Mouse (Mus musculus): ENCODE data around the gene Polr2m. TPM values are rescaled to one million over a fixed set of nuclear protein-coding genes. Genes with fewer than 3 reads are reported as not detected.
A peak's percentile ranks its signal among the peaks of the same experiment; 100 is the strongest.

The Polr2m gene
- polyA plus RNA-seq (2014; fragmentation: Nextera tagmentation; extraction: Ambion mirVana): 316 and 328 TPM in 2 replicates

- ATAC-seq (ENCODE audit: insufficient number of reproducible peaks, insufficient read depth, low FRiP score, low read depth): peak; percentile 94
- Histone ChIP-seq H3K27me3 (ENCODE audit: control insufficient read depth, insufficient read depth, low read length) (no peaks in the 10 kb centered on the region), H3K9ac (replicated peaks; ENCODE audit: low read depth, low read length) (peak within 1 kb of the TSS; percentile 100), H3K9me3 (ENCODE audit: control insufficient read depth, low read depth, low read length) (no peaks in the 10 kb centered on the region), H3K36me3 (ENCODE audit: control insufficient read depth, insufficient read depth, low read length) (peaks cover 29% of the 10 kb centered on the region), H3K4me1 (ENCODE audit: control insufficient read depth, insufficient read depth, low read length) (peaks cover 5% of the 10 kb centered on the region; the same call in 1 of the 2 replicates), H3K4me3 (ENCODE audit: low read depth, low read length) (peak within 1 kb of the TSS; percentile 99), H3K4me2 (replicated peaks; ENCODE audit: low read depth, low read length) (peak within 1 kb of the TSS; percentile 84), H3K27ac (ENCODE audit: low read length) (peak within 1 kb of the TSS; percentile 95)
- under 1% methylated on average over 70 of the region's 70 CpGs for WGBS
These were observed at the start of gene Polr2m for GRCm38 (mm10) chr9:71485475-71486094. TSS of gene Polr2m (minus strand) at chr9:71485935.

DNA sequence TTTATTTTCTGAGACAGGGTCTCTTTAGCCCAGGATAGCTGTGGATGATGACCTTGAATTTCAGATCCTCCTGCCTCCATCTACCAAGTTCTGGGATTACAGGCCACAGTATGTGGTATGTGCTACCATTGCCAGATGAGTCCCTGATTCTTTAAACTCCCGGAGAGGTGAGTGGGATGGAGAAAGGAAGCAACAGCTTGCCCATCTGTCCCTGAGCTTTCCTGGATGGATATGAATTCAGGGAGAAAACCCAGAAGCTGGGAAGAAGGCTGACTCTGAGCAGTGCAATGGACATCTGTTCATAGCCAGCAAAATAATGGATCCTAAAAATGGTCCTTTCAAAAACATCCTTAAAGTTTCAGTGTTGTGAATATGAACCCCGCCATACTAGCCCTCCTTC lies 49.3 kb upstream of the Polr2m start:
- Histone ChIP-seq H3K36me3 (ENCODE audit: control insufficient read depth, insufficient read depth, low read length) (no peaks in the 10 kb centered on the region), H3K4me1 (ENCODE audit: control insufficient read depth, insufficient read depth, low read length) (no peaks in the 10 kb centered on the region), H3K27ac (ENCODE audit: low read length) (no peak overlapping the region), H3K4me2 (replicated peaks; ENCODE audit: low read depth, low read length) (no peak overlapping the region), H3K27me3 (ENCODE audit: control insufficient read depth, insufficient read depth, low read length) (no peaks in the 10 kb centered on the region), H3K9me3 (ENCODE audit: control insufficient read depth, low read depth, low read length) (no peaks in the 10 kb centered on the region), H3K4me3 (ENCODE audit: low read depth, low read length) (no peak overlapping the region), H3K9ac (replicated peaks; ENCODE audit: low read depth, low read length) (no peak overlapping the region)
- ATAC-seq (ENCODE audit: insufficient number of reproducible peaks, insufficient read depth, low FRiP score, low read depth): no peak
- 83% methylated on average over 2 of the region's 2 CpGs for WGBS

GRCm38 (mm10) chr9:71529960-71530359 lies 44.2 kb upstream of the Polr2m start:
- no peak for ATAC-seq (ENCODE audit: insufficient number of reproducible peaks, insufficient read depth, low FRiP score, low read depth)
- Histone ChIP-seq H3K27ac (ENCODE audit: low read length) (no peak overlapping the region), H3K4me3 (ENCODE audit: low read depth, low read length) (no peak overlapping the region), H3K27me3 (ENCODE audit: control insufficient read depth, insufficient read depth, low read length) (no peaks in the 10 kb centered on the region), H3K4me2 (replicated peaks; ENCODE audit: low read depth, low read length) (no peak overlapping the region), H3K9ac (replicated peaks; ENCODE audit: low read depth, low read length) (no peak overlapping the region), H3K9me3 (ENCODE audit: control insufficient read depth, low read depth, low read length) (no peaks in the 10 kb centered on the region), H3K36me3 (ENCODE audit: control insufficient read depth, insufficient read depth, low read length) (no peaks in the 10 kb centered on the region), H3K4me1 (ENCODE audit: control insufficient read depth, insufficient read depth, low read length) (0 out of 2 replicates have a peak, but pooled peaks cover 2% of the 10 kb centered on the region)
- 65% methylated on average over 2 of the region's 2 CpGs for WGBS

- ATAC-seq (ENCODE audit: insufficient number of reproducible peaks, insufficient read depth, low FRiP score, low read depth): no peak
- 33% methylated on average over 9 of the region's 9 CpGs for WGBS
- no peaks in the 10 kb centered on the region for H3K9me3 ChIP-seq (ENCODE audit: control insufficient read depth, low read depth, low read length)
These were observed 41.7 kb upstream of the Polr2m start for GRCm38 (mm10) chr9:71527438-71527837.

DNA sequence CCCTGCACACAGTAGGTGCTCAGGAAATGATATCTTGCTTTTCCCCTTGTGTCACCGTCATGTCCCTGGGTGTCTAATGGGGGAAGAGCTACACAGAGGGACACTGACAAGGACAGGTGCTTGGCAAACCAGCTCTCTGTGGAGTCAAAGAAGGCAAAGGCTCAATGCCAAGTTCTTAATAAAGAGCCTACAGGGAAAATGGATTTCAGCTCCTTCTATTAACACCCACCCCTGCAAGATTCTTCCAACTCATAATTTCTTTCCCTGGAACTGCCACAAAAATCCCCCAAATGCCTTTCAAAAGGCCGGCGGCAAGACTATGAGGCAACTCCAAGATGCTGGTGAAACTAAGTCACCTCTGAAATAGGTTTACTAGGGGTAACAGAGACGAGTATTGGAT lies 38.2 kb upstream of the Polr2m start:
- H3K9me3 ChIP-seq (ENCODE audit: control insufficient read depth, low read depth, low read length): no peaks in the 10 kb centered on the region

More at GRCm38 (mm10) chr9:71527438-71527837, 41.7 kb upstream of the Polr2m start:
- H3K4me1 ChIP-seq (ENCODE audit: control insufficient read depth, insufficient read depth, low read length): 0 out of 2 replicates have a peak, but pooled peaks cover 2% of the 10 kb centered on the region
- no peak overlapping the region for H3K4me3 ChIP-seq (ENCODE audit: low read depth, low read length)
- no peaks in the 10 kb centered on the region for H3K27me3 ChIP-seq (ENCODE audit: control insufficient read depth, insufficient read depth, low read length)
- H3K9ac ChIP-seq (replicated peaks; ENCODE audit: low read depth, low read length): no peak overlapping the region
- no peaks in the 10 kb centered on the region for H3K36me3 ChIP-seq (ENCODE audit: control insufficient read depth, insufficient read depth, low read length)
- H3K27ac ChIP-seq (ENCODE audit: low read length): no peak overlapping the region
- H3K4me2 ChIP-seq (replicated peaks; ENCODE audit: low read depth, low read length): no peak overlapping the region

GRCm38 (mm10) chr9:71519836-71520235 lies 34.1 kb upstream of the Polr2m start:
- 52% methylated on average over 3 of the region's 3 CpGs for WGBS
- Histone ChIP-seq H3K4me2 (replicated peaks; ENCODE audit: low read depth, low read length) (no peak overlapping the region), H3K27me3 (ENCODE audit: control insufficient read depth, insufficient read depth, low read length) (no peaks in the 10 kb centered on the region), H3K27ac (ENCODE audit: low read length) (no peak overlapping the region), H3K4me1 (ENCODE audit: control insufficient read depth, insufficient read depth, low read length) (no peaks in the 10 kb centered on the region), H3K36me3 (ENCODE audit: control insufficient read depth, insufficient read depth, low read length) (no peaks in the 10 kb centered on the region), H3K4me3 (ENCODE audit: low read depth, low read length) (no peak overlapping the region), H3K9ac (replicated peaks; ENCODE audit: low read depth, low read length) (no peak overlapping the region), H3K9me3 (ENCODE audit: control insufficient read depth, low read depth, low read length) (no peaks in the 10 kb centered on the region)
- ATAC-seq (ENCODE audit: insufficient number of reproducible peaks, insufficient read depth, low FRiP score, low read depth): no peak

More for the DNA sequence above, 38.2 kb upstream of the Polr2m start:
- H3K4me2 ChIP-seq (replicated peaks; ENCODE audit: low read depth, low read length): no peak overlapping the region
- H3K4me3 ChIP-seq (ENCODE audit: low read depth, low read length): no peak overlapping the region
- 0 out of 2 replicates have a peak, but pooled peaks cover 2% of the 10 kb centered on the region for H3K4me1 ChIP-seq (ENCODE audit: control insufficient read depth, insufficient read depth, low read length)
- H3K9ac ChIP-seq (replicated peaks; ENCODE audit: low read depth, low read length): no peak overlapping the region
- H3K27ac ChIP-seq (ENCODE audit: low read length): no peak overlapping the region
- 77% methylated on average over 4 of the region's 4 CpGs for WGBS
- ATAC-seq (ENCODE audit: insufficient number of reproducible peaks, insufficient read depth, low FRiP score, low read depth): no peak
- H3K36me3 ChIP-seq (ENCODE audit: control insufficient read depth, insufficient read depth, low read length): no peaks in the 10 kb centered on the region
- H3K27me3 ChIP-seq (ENCODE audit: control insufficient read depth, insufficient read depth, low read length): no peaks in the 10 kb centered on the region

- no peaks in the 10 kb centered on the region for H3K9me3 ChIP-seq (ENCODE audit: control insufficient read depth, low read depth, low read length)
- WGBS: 86% methylated on average over 4 of the region's 4 CpGs
These were observed 31.8 kb upstream of the Polr2m start for GRCm38 (mm10) chr9:71517487-71517886.

GRCm38 (mm10) chr9:71515862-71516261 lies 30.1 kb upstream of the Polr2m start:
- Histone ChIP-seq H3K27ac (ENCODE audit: low read length) (no peak overlapping the region), H3K36me3 (ENCODE audit: control insufficient read depth, insufficient read depth, low read length) (no peaks in the 10 kb centered on the region), H3K9me3 (ENCODE audit: control insufficient read depth, low read depth, low read length) (no peaks in the 10 kb centered on the region), H3K4me2 (replicated peaks; ENCODE audit: low read depth, low read length) (no peak overlapping the region), H3K9ac (replicated peaks; ENCODE audit: low read depth, low read length) (no peak overlapping the region), H3K27me3 (ENCODE audit: control insufficient read depth, insufficient read depth, low read length) (no peaks in the 10 kb centered on the region), H3K4me1 (ENCODE audit: control insufficient read depth, insufficient read depth, low read length) (no peaks in the 10 kb centered on the region), H3K4me3 (ENCODE audit: low read depth, low read length) (no peak overlapping the region)
- WGBS: 92% methylated on average over 4 of the region's 4 CpGs
- ATAC-seq (ENCODE audit: insufficient number of reproducible peaks, insufficient read depth, low FRiP score, low read depth): no peak

More at GRCm38 (mm10) chr9:71517487-71517886, 31.8 kb upstream of the Polr2m start:
- ATAC-seq (ENCODE audit: insufficient number of reproducible peaks, insufficient read depth, low FRiP score, low read depth): no peak
- Histone ChIP-seq H3K4me1 (ENCODE audit: control insufficient read depth, insufficient read depth, low read length) (no peaks in the 10 kb centered on the region), H3K4me2 (replicated peaks; ENCODE audit: low read depth, low read length) (no peak overlapping the region), H3K36me3 (ENCODE audit: control insufficient read depth, insufficient read depth, low read length) (no peaks in the 10 kb centered on the region), H3K27ac (ENCODE audit: low read length) (no peak overlapping the region), H3K27me3 (ENCODE audit: control insufficient read depth, insufficient read depth, low read length) (no peaks in the 10 kb centered on the region), H3K9ac (replicated peaks; ENCODE audit: low read depth, low read length) (no peak overlapping the region), H3K4me3 (ENCODE audit: low read depth, low read length) (no peak overlapping the region)

DNA sequence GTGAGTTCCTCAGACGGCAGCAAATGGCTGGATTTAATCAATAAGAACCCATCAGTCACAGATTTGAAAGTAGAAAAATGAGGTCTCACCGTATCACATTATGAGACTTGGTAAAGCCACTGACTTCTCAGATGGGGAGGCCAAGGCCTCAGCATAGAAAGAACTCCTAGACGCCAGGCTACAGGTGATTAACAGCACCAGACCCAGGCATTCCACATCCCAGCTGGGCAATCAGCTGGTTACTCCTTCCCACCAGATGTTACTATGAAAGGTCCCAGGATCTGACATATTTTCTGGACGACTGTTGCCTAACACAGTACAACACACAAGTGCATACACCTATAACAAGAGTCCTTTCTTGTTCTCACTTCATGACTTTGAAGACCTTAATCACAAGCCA lies 27.8 kb upstream of the Polr2m start:
- ATAC-seq (ENCODE audit: insufficient number of reproducible peaks, insufficient read depth, low FRiP score, low read depth): no peak
- H3K9me3 ChIP-seq (ENCODE audit: control insufficient read depth, low read depth, low read length): no peaks in the 10 kb centered on the region
- H3K27me3 ChIP-seq (ENCODE audit: control insufficient read depth, insufficient read depth, low read length): no peaks in the 10 kb centered on the region
- H3K4me3 ChIP-seq (ENCODE audit: low read depth, low read length): no peak overlapping the region
- no peaks in the 10 kb centered on the region for H3K36me3 ChIP-seq (ENCODE audit: control insufficient read depth, insufficient read depth, low read length)
- H3K4me2 ChIP-seq (replicated peaks; ENCODE audit: low read depth, low read length): no peak overlapping the region
- H3K9ac ChIP-seq (replicated peaks; ENCODE audit: low read depth, low read length): no peak overlapping the region
- H3K27ac ChIP-seq (ENCODE audit: low read length): no peak overlapping the region
- 49% methylated on average over 4 of the region's 4 CpGs for WGBS
- H3K4me1 ChIP-seq (ENCODE audit: control insufficient read depth, insufficient read depth, low read length): no peaks in the 10 kb centered on the region

Measured in stomach, embryonic 14.5 days (tissue).